Mouse (Mus musculus) gastrocnemius, adult 18-20 months (tissue): ENCODE data around the gene Traf3ip3. TPM values are rescaled to one million over a fixed set of nuclear protein-coding genes. Genes with fewer than 3 reads are reported as not detected.

Experiments
- DNase-seq: peaks from one replicate; pipeline ENCODE4 v3.0.0; 2021; ENCODE audit warnings: low spot score
- total RNA-seq, 2 experiments: library from RNA; stranded (reverse); gene quantifications; 2 replicates each; pipeline ENCODE4 v1.2.3; 2021

The Traf3ip3 gene
- total RNA-seq, 2 experiments from 2014 or later = 0.55 to 1.9 TPM

DNA sequence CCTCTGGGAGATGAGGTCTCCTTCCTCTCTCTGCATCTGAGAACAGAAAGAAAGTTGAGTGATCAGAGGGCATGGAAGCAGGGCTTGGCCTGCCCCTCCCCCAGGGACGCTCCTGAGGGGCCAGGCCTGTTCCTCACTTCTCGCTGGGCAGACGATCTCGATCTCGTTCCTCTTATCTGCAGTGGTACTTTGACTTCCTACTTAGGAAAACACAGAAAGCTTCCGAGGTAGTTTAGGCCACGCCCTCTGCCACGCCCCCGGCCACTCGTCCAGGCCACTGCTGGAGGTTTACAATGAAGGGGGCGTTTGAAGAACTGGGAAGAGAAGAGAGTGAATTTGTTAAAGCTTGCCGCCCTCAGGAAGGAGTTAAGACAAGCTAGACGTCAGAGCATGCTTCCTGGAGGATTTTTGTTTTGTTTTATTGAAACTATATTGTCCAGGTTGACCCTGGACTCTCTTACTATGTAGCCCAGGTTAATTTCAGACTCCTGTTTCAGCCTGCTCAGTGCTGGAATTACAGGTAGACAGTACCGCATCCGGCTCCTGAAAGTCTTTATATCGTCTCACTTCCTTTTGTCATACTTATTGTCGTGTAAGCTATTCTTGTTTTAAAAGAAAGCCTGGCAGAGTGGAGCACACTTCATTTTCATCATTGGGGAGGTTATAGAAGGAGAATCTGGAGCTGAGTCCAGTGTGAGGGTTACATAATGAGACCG is 41.0 kb downstream of the Traf3ip3 start:
- peak; percentile 19 for DNase-seq

DNA sequence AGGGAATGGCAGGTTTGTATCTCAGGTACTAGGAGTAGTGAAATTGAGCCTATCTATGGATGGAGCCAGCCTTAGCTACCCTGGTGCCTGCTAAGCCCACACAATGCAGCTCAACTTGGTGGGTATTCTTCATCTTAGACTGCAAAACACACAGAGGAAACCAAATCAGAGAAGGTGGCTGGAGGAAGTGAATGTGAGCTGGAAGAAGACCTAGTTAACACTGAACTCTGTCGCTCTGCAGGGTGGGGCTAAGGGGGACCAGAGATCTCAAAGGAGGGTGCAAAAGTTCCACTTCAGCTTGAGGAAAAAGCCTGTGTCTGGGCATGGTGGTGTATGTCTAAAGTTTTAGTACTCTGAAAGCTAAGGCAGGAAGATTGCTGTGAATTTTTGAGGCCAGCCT is 41.9 kb downstream of the Traf3ip3 start:
- DNase-seq = no peak

DNA sequence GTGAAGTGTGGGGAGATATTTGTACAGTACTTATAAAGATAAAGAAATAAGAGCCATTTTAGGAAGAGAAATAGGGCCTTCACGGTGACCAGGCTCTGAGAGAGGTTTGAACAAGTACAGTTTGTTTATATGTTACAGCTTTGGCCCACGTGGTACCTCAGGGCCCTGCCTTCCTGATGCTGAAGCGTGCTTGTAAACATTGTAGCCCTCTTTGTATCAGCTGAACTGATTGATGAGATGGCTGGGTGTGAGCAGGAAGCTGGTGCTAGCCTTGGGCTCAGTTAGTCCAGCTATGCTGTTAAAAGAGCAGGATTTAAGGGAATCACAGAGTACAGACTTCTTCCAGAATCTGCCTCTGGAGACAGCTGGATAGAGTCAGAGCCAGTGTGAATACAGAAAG is 42.3 kb downstream of the Traf3ip3 start:
- DNase-seq = no peak

DNA sequence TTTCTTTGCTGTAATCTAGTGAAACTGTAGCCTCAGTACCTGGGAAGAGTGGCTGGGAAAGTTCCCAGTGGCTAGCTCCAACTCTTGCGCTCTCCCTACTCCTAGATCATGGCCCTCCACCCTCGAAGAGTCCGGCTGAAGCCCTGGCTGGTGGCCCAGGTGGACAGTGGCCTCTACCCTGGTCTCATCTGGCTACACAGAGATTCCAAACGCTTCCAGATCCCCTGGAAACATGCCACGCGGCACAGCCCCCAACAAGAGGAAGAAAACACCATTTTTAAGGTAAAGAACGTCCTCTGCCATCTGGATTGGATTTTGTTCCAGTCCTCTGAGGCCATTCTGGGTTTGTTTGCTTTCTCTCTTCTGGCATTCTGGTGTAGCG is 44.4 kb downstream of the Traf3ip3 start:
- DNase-seq = no peak

DNA sequence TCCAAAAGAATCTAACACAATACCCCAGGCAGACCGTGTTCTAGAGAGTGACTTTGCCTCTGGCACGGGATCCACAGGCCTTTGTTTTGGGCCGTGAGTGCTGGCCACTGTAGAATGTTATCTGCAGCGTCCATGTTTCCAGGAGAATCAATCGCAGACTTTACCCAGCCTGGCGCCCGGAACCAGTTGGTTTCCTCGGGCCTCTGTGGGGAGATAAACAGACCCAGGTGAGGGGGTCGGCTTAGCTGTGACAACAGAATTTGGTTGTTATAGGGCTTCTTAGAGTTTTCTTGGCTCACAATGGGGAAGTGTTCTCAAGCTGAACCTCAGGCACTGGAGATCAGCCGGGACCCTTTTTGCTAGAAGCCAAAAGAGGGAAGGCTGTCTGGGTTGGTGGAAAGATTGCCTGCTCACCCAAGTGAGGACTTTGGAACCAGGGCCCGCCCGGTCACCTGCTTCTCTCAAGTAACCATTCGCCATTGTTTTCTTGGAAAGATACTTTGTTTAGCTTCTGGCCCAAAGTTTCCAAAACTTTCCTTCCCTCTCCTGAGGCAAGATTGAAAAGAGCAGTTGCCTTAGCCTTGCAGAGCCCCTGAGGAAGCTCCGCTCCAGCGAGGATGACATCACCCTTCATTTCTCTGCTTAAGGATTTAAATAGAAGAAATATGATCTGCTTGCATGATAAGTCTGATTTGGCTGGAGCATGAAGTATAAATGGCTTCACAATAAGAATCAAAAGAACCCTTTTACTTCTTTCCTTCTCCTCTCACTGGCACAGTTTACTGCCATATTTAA is 45.0 kb downstream of the Traf3ip3 start:
- DNase-seq = no peak

DNA sequence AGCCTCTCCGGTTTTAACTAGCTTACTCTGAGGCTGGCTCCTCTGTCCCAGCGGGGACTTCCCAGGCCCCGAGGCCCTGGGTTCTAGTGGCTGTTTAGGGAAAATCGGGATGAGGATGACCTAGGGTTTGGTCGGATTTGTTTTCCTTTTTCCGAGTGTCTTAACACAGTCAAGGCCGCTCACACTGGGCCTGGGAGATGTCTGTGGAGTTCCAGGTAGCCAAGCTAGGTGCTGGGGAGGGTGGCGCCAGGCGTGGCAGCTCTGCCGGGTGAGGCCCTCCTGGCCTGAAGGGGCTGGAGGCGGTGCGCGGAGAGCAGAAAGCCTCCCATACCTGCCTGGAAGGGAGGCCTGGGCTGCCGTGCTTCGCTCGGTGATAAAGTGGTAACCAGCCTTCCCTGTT is 47.9 kb downstream of the Traf3ip3 start:
- DNase-seq = no peak

DNA sequence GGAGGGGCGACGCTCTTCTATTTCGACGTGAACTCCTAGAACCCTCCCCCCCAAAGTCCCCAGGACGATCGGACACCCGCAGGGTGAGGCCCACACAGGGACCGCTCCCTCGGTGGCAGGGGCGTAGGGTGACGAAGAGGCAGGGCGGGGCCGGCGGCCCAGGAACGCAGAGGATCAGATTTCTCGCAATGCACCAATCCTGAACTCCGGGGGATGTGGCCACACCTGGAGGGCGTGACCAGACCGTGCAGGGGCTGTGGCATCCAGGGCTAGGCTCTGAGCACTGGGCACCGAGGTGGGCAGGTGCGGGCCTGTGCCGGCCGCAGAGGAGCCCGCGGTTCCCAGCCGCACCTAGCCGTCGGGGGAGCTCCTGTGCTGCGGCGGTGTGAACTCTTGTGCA is 48.6 kb downstream of the Traf3ip3 start, which contains the start of gene Irf6:
Gene Irf6, plus strand, starts transcription at position 240 of the 400 bp plus-strand sequence.
- DNase-seq = no peak

DNA sequence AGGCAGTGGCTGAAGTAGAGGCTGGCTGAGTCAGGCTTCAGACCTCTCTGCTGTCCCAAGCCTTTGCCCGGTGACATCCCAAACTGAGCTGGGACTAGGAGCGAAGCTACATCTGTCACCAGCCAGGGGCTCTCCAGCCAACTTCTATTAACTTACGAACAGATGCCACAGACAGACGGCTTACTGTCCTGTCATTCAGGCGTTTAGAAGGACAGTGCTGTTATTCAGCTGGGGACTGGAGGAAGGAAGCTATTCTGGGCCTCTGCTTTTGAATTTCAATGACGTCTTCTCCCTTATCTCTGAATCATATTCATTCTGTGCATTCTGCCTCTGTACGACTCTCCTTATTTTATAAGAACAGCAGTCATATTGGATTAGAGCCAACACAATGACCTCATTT is 50.4 kb downstream of the Traf3ip3 start:
- no peak for DNase-seq

DNA sequence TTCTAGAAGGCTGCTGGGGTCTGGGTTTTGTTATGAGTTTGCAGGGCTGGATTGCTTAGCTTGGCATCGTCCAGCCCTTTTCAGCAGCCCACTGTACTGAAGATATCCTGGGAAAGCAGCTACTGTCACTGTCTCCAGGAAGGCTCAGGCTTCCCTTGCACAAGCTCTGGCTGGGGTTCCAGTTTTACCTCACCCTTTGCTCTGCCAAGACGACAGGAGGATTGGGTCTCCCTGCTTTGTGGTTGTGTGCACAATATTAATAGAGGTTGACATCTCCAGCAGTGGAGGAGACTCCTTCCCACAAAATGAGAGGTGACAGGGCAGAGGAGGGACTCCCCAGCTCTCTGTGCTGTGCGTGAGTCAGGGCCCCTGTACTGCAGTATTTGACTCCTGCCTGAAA is 52.3 kb downstream of the Traf3ip3 start:
- DNase-seq = no peak

DNA sequence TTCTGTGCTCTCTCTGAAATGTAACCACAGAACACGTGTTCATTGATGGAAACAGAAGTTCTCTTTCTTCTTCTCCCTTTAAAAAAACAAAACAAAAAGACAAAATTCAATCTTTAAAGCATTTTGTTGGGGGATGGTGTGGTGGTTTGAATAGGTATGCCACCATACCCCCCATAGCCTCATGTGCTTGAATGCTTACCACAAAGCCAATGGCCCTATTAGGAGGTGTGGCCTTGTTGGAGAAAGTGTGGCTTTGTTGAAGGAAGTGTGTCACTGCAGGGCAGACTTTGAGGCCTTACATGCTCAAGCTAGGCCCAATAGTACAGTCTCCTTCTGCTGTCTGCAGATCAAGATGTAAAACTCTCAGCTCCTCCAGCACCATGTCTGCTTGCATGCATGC is 55.1 kb downstream of the Traf3ip3 start:
- no peak for DNase-seq

DNA sequence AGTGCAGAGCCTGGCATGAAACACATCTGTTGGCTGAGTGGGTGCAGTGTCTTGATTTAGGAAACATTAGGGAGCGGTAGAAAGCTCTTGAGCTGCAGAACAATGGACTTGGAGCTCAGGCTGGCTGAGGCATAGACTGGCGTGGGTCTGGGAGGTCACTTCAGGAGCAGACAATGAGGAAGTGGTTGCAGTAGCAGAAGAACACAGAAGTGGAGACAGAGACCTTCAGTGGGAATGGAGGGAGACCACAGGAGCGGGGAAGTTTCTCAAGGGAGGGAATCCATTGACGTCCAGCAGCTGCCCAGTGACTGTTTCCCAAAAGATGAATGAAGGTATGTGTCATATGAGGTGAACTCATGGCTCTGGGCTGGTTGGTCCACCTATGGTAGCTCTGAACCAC is 56.4 kb downstream of the Traf3ip3 start:
- DNase-seq = no peak

DNA sequence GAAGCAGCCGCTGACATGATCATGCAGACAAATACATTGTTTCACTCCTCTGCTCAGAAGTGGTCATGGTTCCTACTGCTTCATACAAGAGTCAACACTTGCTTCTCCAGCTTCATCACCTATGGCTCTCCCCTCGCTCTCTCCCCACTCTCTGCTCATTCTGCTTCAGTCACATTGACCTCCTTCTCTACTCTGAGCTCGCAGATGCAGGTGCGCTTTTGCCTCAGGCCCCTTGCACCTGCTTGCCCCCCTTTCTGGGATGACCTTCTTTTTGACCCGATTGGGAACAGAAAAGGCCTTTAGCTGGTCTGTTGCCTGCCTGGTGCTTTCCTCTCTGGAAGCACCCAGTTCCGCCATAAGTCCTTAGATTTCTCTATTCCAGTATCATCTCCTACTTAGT is 57.0 kb downstream of the Traf3ip3 start:
- no peak for DNase-seq

DNA sequence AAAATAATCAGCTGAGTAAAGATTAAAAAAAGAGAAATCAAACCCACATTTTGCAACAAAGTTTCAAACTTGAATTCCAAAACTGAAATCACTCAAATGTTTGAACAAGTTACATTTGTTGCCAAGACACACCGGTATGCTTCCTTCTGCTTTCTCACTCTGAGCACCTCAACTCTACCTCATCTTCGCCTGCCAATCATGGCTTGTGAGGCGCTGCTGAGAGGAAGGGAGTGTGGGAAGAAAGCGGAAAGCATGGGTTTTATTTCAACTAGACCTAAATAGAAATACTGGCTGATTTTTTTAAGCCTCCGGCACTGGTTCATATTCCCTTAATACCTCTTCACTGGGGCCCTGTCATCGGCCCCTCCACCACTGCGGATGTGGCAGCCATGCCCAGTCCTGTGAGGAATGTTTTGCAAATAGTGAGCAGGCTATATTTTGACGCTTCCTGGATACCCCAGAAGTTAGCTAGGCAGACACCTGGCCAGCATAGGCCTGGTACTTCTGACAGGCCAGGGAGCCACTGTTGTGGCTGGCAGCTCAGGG is 58.9 kb downstream of the Traf3ip3 start:
- no peak for DNase-seq

DNA sequence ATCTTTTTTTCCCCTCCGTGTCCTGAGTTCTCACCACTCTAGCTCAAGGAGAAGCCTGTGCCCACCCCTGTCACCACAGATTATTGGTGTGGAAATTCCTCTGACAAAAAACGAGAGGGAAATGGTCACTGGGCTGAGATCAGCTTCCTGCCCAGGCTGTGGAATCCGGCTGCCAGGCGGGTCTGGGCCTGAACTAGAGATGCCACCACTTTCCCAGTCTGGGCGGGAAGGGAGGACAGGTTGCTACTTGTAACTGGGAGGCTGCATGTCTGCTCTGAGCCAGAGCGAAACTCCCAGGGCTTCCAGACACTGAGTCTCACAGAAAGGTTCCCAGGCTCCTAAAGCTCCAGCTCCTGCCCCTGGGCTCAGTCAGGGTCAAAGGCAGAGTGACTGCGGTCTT is 60.4 kb downstream of the Traf3ip3 start:
- DNase-seq = no peak

DNA sequence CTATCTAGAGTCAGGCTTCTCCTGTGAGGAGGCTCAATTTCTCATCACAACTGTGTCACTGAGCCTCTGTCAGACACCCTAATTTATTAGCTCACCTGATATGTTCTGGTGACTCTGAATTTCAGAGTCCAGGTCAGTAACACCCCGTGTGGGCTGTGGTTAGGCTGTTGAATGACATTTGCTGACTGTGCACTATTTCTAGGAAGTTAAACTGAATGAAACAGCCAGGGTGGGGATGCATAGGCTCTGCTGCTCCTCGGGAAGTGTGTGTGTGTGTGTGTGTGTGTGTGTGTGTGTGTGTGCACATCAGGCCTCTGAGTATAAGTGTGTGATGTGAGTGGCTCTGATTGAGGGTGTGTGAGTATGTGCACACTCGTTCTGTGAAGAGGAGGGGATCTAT is 62.8 kb downstream of the Traf3ip3 start:
- DNase-seq = no peak

DNA sequence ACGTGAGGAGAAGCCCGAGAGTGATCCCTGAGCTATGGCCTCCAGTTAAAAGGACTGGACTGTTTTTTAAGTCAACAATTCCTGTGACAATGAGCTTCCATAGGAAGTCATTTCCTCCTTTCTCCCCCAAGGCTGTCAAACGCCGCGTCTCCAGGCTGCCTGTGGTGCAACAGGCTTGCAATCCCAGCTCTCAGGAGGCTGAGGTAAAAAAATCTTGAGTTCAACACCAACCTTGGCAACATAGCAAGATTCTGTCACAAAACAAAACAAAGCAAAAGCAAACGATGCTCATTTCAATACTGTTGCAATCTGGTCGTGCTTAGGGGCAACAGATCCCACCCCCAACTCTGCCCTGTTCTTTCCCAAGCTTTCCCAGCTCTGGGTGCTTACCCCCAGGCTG is 63.4 kb downstream of the Traf3ip3 start:
- no peak for DNase-seq

DNA sequence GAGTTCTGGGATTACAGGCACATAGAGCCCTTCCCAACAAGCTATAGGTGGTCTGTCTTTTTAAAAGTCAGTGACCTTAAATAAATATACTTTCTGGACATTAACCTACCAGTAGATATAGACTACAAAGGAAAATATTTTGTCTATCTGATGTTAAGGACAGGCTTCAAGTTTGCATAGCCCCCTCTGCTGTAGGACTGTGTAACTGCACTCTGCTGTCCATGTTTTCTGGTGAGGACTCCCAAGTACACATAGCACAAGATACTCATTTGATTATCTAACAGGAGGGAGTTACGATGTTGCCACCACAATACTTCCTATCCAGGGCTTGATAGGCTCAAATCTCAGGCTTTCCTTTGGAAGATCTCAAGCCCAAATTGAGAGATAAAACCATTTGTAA is 67.8 kb downstream of the Traf3ip3 start:
- DNase-seq = no peak

DNA sequence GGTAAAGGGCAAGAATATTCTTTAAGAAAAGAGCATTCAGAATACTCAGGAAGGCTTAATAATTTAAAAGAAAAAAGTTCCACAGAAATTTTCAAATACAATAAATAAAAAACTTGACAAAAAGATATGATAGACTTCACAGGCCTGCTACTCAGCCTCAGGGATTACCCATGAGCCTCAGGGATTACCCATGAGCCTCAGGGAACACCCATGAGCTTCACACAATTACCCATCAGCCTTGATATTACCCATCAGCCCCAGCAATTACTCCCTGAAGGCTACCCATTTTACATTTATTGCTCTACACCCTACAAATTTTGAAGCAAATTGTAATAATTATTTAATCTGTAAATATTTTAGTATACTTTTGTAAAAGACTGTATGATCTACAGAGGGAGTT is 69.1 kb downstream of the Traf3ip3 start:
- no peak for DNase-seq

DNA sequence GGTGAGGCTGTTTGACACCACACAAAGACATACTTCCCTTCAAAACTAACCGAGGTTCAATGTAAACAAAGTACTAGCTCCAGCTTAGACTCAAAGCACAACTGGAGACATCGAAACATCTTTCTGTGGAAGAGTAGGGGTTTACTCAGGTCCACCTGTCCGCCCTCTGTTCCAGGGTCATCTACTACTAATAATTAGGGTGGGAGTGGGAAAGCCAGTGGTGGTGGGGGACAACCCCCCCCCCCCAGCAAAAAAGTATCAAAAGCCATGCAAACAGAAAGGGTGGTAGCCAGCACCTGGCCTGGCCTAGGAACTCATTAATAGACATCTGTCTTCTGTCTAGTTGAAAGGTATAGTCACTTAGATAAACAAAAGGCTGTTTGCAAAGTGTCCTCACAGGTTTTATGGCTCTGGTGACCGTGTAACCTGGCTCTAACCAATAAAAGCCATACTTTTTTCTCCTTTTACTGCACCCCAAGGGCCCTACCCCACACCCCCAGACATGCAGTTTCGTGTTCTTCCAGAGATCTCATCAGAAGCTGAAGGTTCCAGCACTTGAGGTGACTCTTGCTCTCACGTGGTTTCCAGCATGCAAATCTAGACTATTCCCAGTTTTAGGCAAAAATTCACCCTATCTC is 70.1 kb downstream of the Traf3ip3 start:
- no peak for DNase-seq

DNA sequence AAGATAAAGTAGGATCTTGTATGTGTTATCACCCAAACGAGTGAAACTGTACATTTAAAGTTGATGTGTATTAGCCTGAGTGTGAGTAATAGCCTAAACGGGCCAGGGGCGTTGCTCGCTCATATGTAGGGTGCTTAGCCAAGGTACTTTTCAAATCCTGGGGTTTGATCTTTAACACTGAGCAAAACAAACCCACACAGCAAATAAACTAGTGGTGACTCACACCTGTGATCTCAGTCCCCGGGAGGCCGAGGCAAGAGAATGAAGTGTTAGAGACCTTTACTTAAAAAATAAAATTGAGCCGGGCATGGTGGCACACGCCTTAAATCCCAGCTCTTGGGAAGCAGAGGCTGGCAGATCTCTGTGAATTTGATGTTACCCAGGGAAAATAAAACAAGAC is 70.7 kb downstream of the Traf3ip3 start:
- DNase-seq = no peak

DNA sequence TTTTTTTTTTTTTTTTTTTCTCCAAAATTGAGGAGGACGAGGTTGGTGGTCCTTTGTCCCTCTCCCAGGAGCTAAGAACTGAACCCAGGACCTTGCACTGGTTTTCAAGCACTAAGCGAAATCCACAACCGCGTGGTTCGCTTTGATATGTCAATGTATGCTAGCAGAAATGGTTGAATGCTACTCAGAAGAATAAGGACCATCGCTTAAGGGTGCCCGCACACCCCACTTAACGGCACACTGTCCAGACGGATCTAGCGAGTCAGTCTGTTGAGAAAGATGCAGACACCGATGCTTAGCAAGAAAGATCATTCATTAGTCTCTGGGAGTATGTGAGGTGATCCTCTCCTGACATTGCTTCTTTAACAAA is 71.1 kb downstream of the Traf3ip3 start:
- no peak for DNase-seq

DNA sequence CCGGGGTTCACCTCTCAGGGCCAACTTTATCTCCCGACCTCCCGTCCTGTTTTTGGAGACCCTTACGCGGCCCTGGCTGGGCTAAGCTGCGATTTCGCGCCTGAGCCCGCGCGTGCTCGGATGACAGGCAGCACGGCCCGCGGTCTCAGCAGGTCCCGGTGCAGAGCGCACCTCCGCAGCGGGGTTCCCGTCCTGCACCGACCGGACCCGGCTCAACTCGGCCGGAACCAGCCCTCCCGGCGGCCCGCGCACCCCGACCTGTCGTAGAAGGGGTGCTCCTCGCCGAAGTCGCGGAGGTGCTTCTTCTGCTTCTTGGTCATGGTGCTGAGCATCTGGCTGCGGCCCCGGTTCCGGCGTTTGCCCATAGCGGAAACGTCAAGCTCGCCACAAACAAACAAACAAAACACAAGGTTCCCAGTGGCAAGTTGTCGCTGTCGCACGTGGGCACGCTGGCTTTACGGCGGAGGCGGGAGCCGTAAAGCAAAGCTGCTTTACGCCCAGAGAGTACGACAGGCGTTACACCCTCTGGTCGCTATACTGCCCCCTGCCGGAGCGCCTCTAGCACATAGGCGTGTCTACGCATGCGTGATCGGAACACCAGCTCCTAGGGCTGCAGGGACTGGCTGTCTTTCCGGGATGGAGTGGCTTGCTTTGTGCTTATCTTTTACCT is 71.6 kb downstream of the Traf3ip3 start, which contains the start of gene Diexf:
Gene Diexf, minus strand, starts transcription at position 487 of the 670 bp plus-strand sequence.
- DNase-seq = peak; percentile 97
